Mouse (Mus musculus): Measurements from ENCODE around the gene Khnyn. TPM values are rescaled to one million over a fixed set of nuclear protein-coding genes. Genes with fewer than 3 reads are reported as not detected.

Gene Khnyn
- total RNA-seq, 2 experiments from 2014 or later: 10.1 to 10.7 TPM

GRCm38 (mm10) chr14:55872039-55872438 lies 12.7 kb upstream of the Khnyn start:
- DNase-seq (ENCODE audit: low spot score in 2 of 2): no peak
- intact Hi-C loops (cut with DNase I): no loop called here

GRCm38 (mm10) chr14:55872551-55872950 lies 12.2 kb upstream of the Khnyn start:
- no peak for DNase-seq (ENCODE audit: low spot score in 2 of 2)
- intact Hi-C loops (cut with DNase I): no loop called here

- intact Hi-C loops (cut with DNase I): no loop called here
- DNase-seq (ENCODE audit: low spot score in 2 of 2): no peak
Measured at GRCm38 (mm10) chr14:55873242-55873713, 11.5 kb upstream of the Khnyn start.

GRCm38 (mm10) chr14:55873714-55874683 lies 10.7 kb upstream of the Khnyn start:
- intact Hi-C loops (cut with DNase I): loop anchor here (1.0 kb wide), 1 partner anchor 44 kb away; no protein-coding TSS in a partner anchor
- DNase-seq (ENCODE audit: low spot score in 2 of 2): peak; percentile 67 to 72

GRCm38 (mm10) chr14:55877469-55878315 lies 7.1 kb upstream of the Khnyn start:
- peak in 1 of 2 experiments; percentile 48 for DNase-seq (ENCODE audit: low spot score in 2 of 2)
- intact Hi-C loops (cut with DNase I): no loop called here

GRCm38 (mm10) chr14:55878316-55878940 lies 6.3 kb upstream of the Khnyn start:
- intact Hi-C loops (cut with DNase I): no loop called here
- no peak for DNase-seq (ENCODE audit: low spot score in 2 of 2)

GRCm38 (mm10) chr14:55879623-55880022 lies 5.1 kb upstream of the Khnyn start:
- intact Hi-C loops (cut with DNase I): no loop called here
- peak; percentile 70 to 88 for DNase-seq (ENCODE audit: low spot score in 2 of 2)

GRCm38 (mm10) chr14:55880982-55881381 lies 3.8 kb upstream of the Khnyn start:
- DNase-seq (ENCODE audit: low spot score in 2 of 2): no peak
- intact Hi-C loops (cut with DNase I): no loop called here

GRCm38 (mm10) chr14:55882171-55882641 lies 2.5 kb upstream of the Khnyn start:
- intact Hi-C loops (cut with DNase I): no loop called here
- DNase-seq (ENCODE audit: low spot score in 2 of 2): no peak

- DNase-seq (ENCODE audit: low spot score in 2 of 2): no peak
- intact Hi-C loops (cut with DNase I): no loop called here
Measured at GRCm38 (mm10) chr14:55883149-55883661, 1.5 kb upstream of the Khnyn start.

GRCm38 (mm10) chr14:55883663-55884062 lies 1.1 kb upstream of the Khnyn start:
- intact Hi-C loops (cut with DNase I): no loop called here
- DNase-seq (ENCODE audit: low spot score in 2 of 2): no peak

GRCm38 (mm10) chr14:55884166-55884565 lies 581 bp upstream of the Khnyn start, which contains the start of gene Cbln3:
TSS of gene Cbln3 (minus strand) at chr14:55884392.
- intact Hi-C loops (cut with DNase I): no loop called here

GRCm38 (mm10) chr14:55885114-55885790 lies 505 bp downstream of the Khnyn start:
- intact Hi-C loops (cut with DNase I): no loop called here
- DNase-seq (ENCODE audit: low spot score in 2 of 2): peak in 1 of 2 experiments; percentile 22

More at GRCm38 (mm10) chr14:55884166-55884565, 581 bp upstream of the Khnyn start, which contains the start of gene Cbln3:
- no peak for DNase-seq (ENCODE audit: low spot score in 2 of 2)

- peak in 1 of 2 experiments; percentile 50 for DNase-seq (ENCODE audit: low spot score in 2 of 2)
- intact Hi-C loops (cut with DNase I): no loop called here
Measured at GRCm38 (mm10) chr14:55885791-55886271, 1.1 kb downstream of the Khnyn start.

- no peak for DNase-seq (ENCODE audit: low spot score in 2 of 2)
- intact Hi-C loops (cut with DNase I): no loop called here
Measured at GRCm38 (mm10) chr14:55886571-55887382, 2.0 kb downstream of the Khnyn start.

GRCm38 (mm10) chr14:55897671-55898070 lies 12.9 kb downstream of the Khnyn start:
- intact Hi-C loops (cut with DNase I): loop anchor here (10.0 kb wide), 1 partner anchor 223 kb away; the partner anchor contains the start of genes Gmpr2 and Nedd8
- DNase-seq (ENCODE audit: low spot score in 2 of 2): no peak

GRCm38 (mm10) chr14:55898947-55899346 lies 14.2 kb downstream of the Khnyn start:
- intact Hi-C loops (cut with DNase I): loop anchor here (10.0 kb wide), 1 partner anchor 224 kb away; the partner anchor contains the start of genes Gmpr2 and Nedd8
- DNase-seq (ENCODE audit: low spot score in 2 of 2): no peak
